Mouse (Mus musculus): ENCODE results near the gene Ppp2r5e. TPM values are rescaled to one million over a fixed set of nuclear protein-coding genes. Genes with fewer than 3 reads are reported as not detected.
"Not testable (repeated sequence)": the region's sequence is repeated elsewhere in the genome, so short reads cannot be mapped to it uniquely, and the experiment has no call there.

The Ppp2r5e gene
- total RNA-seq, 2 experiments from 2014 or later: 47.1 to 53.2 TPM

- no peak for DNase-seq (ENCODE audit: low spot score in 2 of 2)
These were observed 143.0 kb downstream of the Ppp2r5e start for GRCm38 (mm10) chr12:75453027-75453426.

DNA sequence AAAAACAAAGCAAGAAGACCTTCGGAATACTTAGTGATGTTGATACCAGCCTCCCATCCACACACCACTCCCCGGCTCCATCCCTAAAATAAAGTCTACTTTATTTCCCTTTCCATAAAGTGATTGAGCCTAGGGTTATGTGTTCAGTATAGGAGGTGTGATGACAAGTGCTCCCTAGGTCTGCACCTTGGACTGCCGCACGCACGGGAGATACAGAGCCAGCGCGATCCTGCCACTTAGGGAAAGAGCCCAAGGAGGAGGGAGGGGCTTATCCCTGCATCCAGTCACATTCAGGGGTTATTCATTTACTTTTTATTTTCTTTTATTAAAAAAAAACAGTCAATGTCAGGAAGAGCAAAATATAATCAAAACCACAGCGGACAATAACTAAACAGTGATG, 145.5 kb downstream of the Ppp2r5e start:
- DNase-seq (ENCODE audit: low spot score in 2 of 2): no peak

GRCm38 (mm10) chr12:75450011-75450410, 146.0 kb downstream of the Ppp2r5e start:
- DNase-seq (ENCODE audit: low spot score in 2 of 2): no peak

GRCm38 (mm10) chr12:75449475-75449966, 146.5 kb downstream of the Ppp2r5e start:
- DNase-seq (ENCODE audit: low spot score in 2 of 2): no peak

- DNase-seq (ENCODE audit: low spot score in 2 of 2): no peak
These were observed 147.1 kb downstream of the Ppp2r5e start for GRCm38 (mm10) chr12:75448921-75449320.

DNA sequence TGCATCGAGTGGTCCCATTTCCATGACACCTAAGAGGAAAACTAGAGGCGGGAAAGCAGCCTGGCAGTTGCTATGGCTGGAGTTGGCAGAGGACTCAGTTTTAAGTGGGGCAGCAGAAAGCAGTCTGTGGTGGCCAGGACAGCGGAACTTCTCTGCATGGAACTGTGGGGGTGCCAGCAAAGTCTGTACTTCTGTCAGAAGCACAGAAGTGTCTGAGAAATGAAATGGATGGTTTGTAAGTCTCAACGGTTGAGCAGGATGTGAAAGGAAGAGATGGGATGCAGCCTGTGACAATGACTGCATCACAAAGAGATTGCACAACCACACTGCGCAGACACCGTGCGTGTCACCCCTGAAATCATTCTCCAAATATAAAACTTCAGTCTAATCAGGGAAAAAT, 149.8 kb downstream of the Ppp2r5e start:
- DNase-seq (ENCODE audit: low spot score in 2 of 2): no peak

- DNase-seq (ENCODE audit: low spot score in 2 of 2): not testable (repeated sequence)
These were observed 163.6 kb downstream of the Ppp2r5e start for GRCm38 (mm10) chr12:75432400-75432799.

DNA sequence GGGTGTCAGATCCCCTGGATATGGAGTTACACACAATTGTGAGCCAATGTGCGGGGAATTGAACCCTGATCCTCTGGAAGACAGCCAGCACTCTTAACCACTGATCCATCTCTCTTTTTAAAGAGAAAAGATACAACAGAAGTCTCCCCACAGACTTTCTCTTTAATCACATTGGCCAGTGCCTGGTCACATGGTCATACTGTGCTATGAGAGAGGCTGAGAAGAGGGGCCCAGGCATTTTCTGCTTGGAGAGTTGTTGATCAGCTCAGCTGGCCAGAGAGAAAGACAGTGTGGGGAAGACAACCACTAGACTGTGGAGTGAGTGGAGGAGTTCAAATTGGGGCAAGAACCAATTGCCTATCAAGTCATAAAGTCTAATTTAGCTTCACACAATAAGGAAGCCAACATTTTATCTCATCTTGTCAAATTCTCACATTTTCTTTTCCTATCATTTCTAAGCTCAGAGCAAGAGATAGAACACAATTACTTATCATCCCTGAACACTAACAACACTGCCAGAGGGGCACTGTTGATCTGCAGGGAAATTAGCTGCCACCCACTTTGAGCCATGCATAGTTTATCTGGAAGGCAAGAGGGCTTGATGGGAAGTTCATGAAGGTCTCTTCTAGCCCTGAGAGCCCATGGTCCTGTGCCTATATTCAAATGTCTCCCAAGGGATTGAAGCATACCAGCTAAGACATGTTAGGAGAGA, 166.2 kb downstream of the Ppp2r5e start:
- no peak for DNase-seq (ENCODE audit: low spot score in 2 of 2)

DNA sequence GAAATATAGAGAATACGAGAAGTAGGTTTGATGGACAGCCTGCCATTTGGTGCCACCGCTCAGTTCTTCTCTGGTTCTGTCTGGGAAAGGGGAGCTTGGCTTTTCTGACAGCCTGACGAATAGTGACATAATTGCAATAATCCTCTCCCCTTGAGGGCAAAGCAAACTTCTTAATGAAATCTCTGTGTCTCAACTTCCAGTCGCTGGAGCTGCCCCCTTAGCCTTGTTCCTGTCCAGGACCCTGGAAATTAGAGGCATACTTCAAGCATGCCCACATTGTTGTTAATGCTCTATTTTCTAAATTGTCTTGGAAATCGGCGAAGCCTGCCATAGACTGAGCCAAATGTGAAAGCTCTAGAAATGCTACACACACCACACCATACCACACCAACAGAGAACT, 167.3 kb downstream of the Ppp2r5e start:
- DNase-seq (ENCODE audit: low spot score in 2 of 2): no peak

- no peak for DNase-seq (ENCODE audit: low spot score in 2 of 2)
These were observed 170.2 kb downstream of the Ppp2r5e start for GRCm38 (mm10) chr12:75425882-75426281.

DNA sequence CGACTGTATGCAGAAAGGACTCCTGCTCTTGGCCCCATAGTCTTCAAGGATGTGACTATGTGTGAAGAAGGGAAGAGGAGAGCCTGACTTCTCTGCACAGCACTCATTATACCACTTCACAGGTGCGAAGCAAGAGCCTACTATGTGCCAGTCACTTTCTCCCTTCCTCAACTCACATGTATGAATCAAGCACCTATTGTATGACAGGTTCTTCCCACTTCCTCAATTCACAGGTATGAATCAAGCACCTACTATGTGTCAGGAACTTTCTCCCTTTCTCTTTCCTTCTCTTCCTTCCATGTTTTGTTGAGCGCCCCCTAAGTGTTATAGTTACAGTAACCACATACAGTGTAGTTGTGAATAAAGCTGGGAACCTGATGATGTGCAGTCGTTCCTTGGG, 171.2 kb downstream of the Ppp2r5e start:
- no peak for DNase-seq (ENCODE audit: low spot score in 2 of 2)

- DNase-seq (ENCODE audit: low spot score in 2 of 2): no peak
These were observed 171.7 kb downstream of the Ppp2r5e start for GRCm38 (mm10) chr12:75424359-75424758.

DNA sequence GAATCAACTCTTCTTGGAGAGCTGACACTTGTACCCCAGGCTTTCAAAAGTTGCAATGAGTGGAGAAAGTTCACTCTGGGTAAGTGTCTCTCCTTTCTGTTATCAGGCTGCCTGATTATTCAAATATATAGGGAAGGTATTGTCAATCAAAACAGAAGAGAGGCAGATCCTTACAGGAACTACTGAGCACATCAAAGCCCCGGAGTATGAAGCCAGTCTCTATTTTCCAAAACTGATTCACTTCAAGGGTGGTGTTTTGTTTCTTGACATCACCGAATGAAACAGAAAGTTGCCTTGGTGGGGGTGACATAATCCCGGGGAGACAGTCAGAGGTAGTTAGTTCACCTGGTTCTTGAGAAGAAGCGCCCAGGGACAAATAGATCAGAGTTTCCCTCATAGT, 179.4 kb downstream of the Ppp2r5e start, which contains the start of gene Gphb5:
Gene Gphb5 (minus strand): TSS at position 101 of the 400 bp plus-strand sequence.
- no peak for DNase-seq (ENCODE audit: low spot score in 2 of 2)

- DNase-seq (ENCODE audit: low spot score in 2 of 2): no peak
These were observed 181.1 kb downstream of the Ppp2r5e start for GRCm38 (mm10) chr12:75414991-75415390.

DNA sequence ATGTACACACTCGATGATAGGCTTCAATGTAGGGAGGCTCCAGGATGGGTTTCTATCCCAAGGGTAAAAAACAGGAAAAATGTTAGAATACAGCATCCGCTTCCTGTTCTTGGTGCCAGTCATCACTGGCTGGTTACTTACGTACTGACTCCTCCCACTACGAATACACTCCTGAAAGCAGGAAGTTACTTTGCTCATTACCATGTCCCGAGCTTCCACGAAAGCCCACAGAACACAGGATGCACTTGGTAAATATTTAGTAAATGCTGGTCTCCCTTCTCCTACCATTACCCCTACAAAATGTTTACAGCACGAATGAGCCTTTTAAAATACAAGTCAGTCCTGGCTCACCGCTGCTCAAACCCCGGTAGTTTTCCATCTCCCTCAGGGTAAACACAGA, 183.1 kb downstream of the Ppp2r5e start:
- DNase-seq (ENCODE audit: low spot score in 2 of 2): no peak

Other genes with a start within 250 kb of the Ppp2r5e start
- gene Gphb5, start 179.5 kb downstream of the Ppp2r5e start, total RNA-seq (2021): not detected
- gene Wdr89, start 73.3 kb upstream of the Ppp2r5e start, total RNA-seq (2021): 1 to 10 TPM; 7.8 to 8.5 TPM
- gene Sgpp1, start 139.5 kb upstream of the Ppp2r5e start, total RNA-seq (2021): 10 to 100 TPM; 62.7 to 65.8 TPM
- gene Syne2, start 221.9 kb upstream of the Ppp2r5e start, total RNA-seq (2021): 10 to 100 TPM; 60.1 to 74.7 TPM